Mouse (Mus musculus) ES-E14 (cell line): ENCODE measurements around the gene Zc3hav1l. TPM values are rescaled to one million over a fixed set of nuclear protein-coding genes. Genes with fewer than 3 reads are reported as not detected.

Experiments used
- DNase-seq: peaks from one replicate; pipeline ENCODE4 v3.0.0-alpha.2; 2013; ENCODE audit warnings: low read depth, low spot score
- H3K27ac ChIP-seq: 2 replicates; pipeline ENCODE4 v1.5.1; 2012; ENCODE audit warnings: low read depth, mild to moderate bottlenecking, low read length, moderate library complexity, mixed read lengths; ENCODE audit not compliant: poor library complexity, insufficient read depth, severe bottlenecking
- H3K36me3 ChIP-seq: 2 replicates; pipeline ENCODE4 v1.6.1; 2012; ENCODE audit warnings: mild to moderate bottlenecking, low read length, moderate library complexity, mixed read lengths; ENCODE audit not compliant: control insufficient read depth, poor library complexity, insufficient read depth, severe bottlenecking
- H3K4me1 ChIP-seq, 2 experiments: fragments of 150-350 bp in 1 of 2; sonication (generic) in 1 of 2; 2 replicates each; pipeline ENCODE4 v1.6.1; 2012; ENCODE audit warnings: low read length in 2 of 2, mild to moderate bottlenecking in 1 of 2, mixed read lengths in 1 of 2; ENCODE audit not compliant: control insufficient read depth in 2 of 2, insufficient read depth in 2 of 2, poor library complexity in 1 of 2
- H3K4me3 ChIP-seq, 2 experiments: fragments of 150-350 bp in 1 of 2; sonication (generic) in 1 of 2; 2 replicates each; pipeline ENCODE4 v1.5.1; 2012; ENCODE audit warnings: low read length in 2 of 2, low read depth in 1 of 2, mild to moderate bottlenecking in 1 of 2, mixed read lengths in 1 of 2; ENCODE audit not compliant: insufficient read depth in 1 of 2, poor library complexity in 1 of 2, severe bottlenecking in 1 of 2
- H3K9ac ChIP-seq: 2 replicates; pipeline ENCODE4 v1.6.1; 2012; ENCODE audit warnings: low read depth, mild to moderate bottlenecking, low read length, mixed read lengths; ENCODE audit not compliant: poor library complexity, insufficient read depth, severe bottlenecking
- H3K9me3 ChIP-seq: fragments of 150-350 bp; sonication (generic); 2 replicates; pipeline ENCODE4 v1.6.1; 2012; ENCODE audit warnings: low read depth, mild to moderate bottlenecking, low read length; ENCODE audit not compliant: control insufficient read depth, insufficient read depth
- CHD2 ChIP-seq: IDR thresholded peaks from 2 replicates; pipeline ENCODE4 v1.6.1; 2014; ENCODE audit warnings: mild to moderate bottlenecking, low read depth, low read length, inconsistent platforms
- HCFC1 ChIP-seq: IDR thresholded peaks from 2 replicates; pipeline ENCODE4 v1.6.1; 2012; ENCODE audit warnings: low read length, inconsistent platforms, borderline replicate concordance; ENCODE audit not compliant: insufficient read depth
- MAFK ChIP-seq: IDR thresholded peaks from 2 replicates; pipeline ENCODE4 v1.6.1; 2014; ENCODE audit warnings: mild to moderate bottlenecking, low read depth, low read length, inconsistent platforms; ENCODE audit not compliant: insufficient read depth
- ZC3H11A ChIP-seq: IDR thresholded peaks from 2 replicates; pipeline ENCODE4 v1.6.1; 2012; ENCODE audit warnings: low read depth, mild to moderate bottlenecking, inconsistent platforms, low read length, borderline replicate concordance
- ZNF384 ChIP-seq: IDR thresholded peaks from 2 replicates; pipeline ENCODE4 v1.6.1; 2012; ENCODE audit warnings: low read depth, low read length, inconsistent platforms
- in situ Hi-C, 2 experiments: fragments of 600-800 bp; cut with MboI; formaldehyde crosslinking; loops; one replicate each; pipeline ENCODE4 v1.15.1; 2025; ENCODE audit warnings: low sequenced_read_pairs in 2 of 2, inconsistent platforms in 1 of 2; ENCODE audit not compliant: unreplicated experiment in 2 of 2
- total RNA-seq: library from RNA; depleted of rRNA; stranded (reverse); fragments of 300-350 nt; gene quantifications from 2 replicates; pipeline ENCODE4 v1.2.3, GENCODE M21; 2012

Zc3hav1l gene
- total RNA-seq, 1 experiment: 3.8 TPM

GRCm38 (mm10) chr6:38337951-38338350 is 38.9 kb upstream of the Zc3hav1l start:
- Histone ChIP-seq H3K27ac (no peak overlapping the region), H3K4me3 (no peak overlapping the region), H3K36me3 (peaks cover 11% of the 10 kb centered on the region; the same call in 1 of the 2 replicates), H3K9ac (no peak overlapping the region), H3K4me1 (no peaks in the 10 kb centered on the region; a peak in 2 of 4 replicates), H3K9me3 (no peaks in the 10 kb centered on the region)
- in situ Hi-C loops: no loop called here
- DNase-seq: no peak
- TF ChIP-seq MAFK: no peak
- no peak for TF ChIP-seq ZC3H11A
- TF ChIP-seq HCFC1: no peak
- TF ChIP-seq ZNF384: no peak
- no peak for TF ChIP-seq CHD2

- Histone ChIP-seq H3K4me1 (no peaks in the 10 kb centered on the region; a peak in 2 of 4 replicates), H3K9ac (no peak overlapping the region), H3K36me3 (peaks cover 17% of the 10 kb centered on the region), H3K27ac (no peak overlapping the region), H3K9me3 (no peaks in the 10 kb centered on the region), H3K4me3 (no peak overlapping the region)
- no peak for DNase-seq
- TF ChIP-seq CHD2: no peak
- no peak for TF ChIP-seq HCFC1
- TF ChIP-seq MAFK: no peak
- no peak for TF ChIP-seq ZNF384
- no peak for TF ChIP-seq ZC3H11A
- in situ Hi-C loops: no loop called here
Measured at GRCm38 (mm10) chr6:38337166-38337705, 38.2 kb upstream of the Zc3hav1l start.

GRCm38 (mm10) chr6:38335264-38335663 is 36.2 kb upstream of the Zc3hav1l start:
- in situ Hi-C loops: no loop called here
- Histone ChIP-seq H3K4me3 (no peak overlapping the region), H3K9me3 (no peaks in the 10 kb centered on the region), H3K4me1 (no peaks in the 10 kb centered on the region; a peak in 2 of 4 replicates), H3K36me3 (peaks cover 23% of the 10 kb centered on the region), H3K27ac (no peak overlapping the region), H3K9ac (no peak overlapping the region)
- TF ChIP-seq ZC3H11A: no peak
- no peak for DNase-seq

- no peak overlapping the region for H3K27ac ChIP-seq
- H3K9ac ChIP-seq: no peak overlapping the region
- TF ChIP-seq HCFC1 (no peak), ZNF384 (no peak), MAFK (no peak), CHD2 (no peak), ZC3H11A (no peak)
- H3K36me3 ChIP-seq: peaks cover 1% of the 10 kb centered on the region
- no peaks in the 10 kb centered on the region for H3K4me1 ChIP-seq
- in situ Hi-C loops: no loop called here
- DNase-seq: peak; percentile 47
- no peaks in the 10 kb centered on the region for H3K9me3 ChIP-seq
- no peak overlapping the region for H3K4me3 ChIP-seq
Measured at GRCm38 (mm10) chr6:38326596-38326995, 27.5 kb upstream of the Zc3hav1l start.

- in situ Hi-C loops: no loop called here
- no peak overlapping the region for H3K27ac ChIP-seq
- no peak overlapping the region for H3K4me3 ChIP-seq
Measured at GRCm38 (mm10) chr6:38320621-38321020, 21.6 kb upstream of the Zc3hav1l start.

More at GRCm38 (mm10) chr6:38320621-38321020, 21.6 kb upstream of the Zc3hav1l start:
- Histone ChIP-seq H3K9me3 (no peaks in the 10 kb centered on the region), H3K4me1 (peaks cover 0 to 4% of the 10 kb centered on the region in 2 experiments; a peak in 1 of 4 replicates), H3K9ac (no peak overlapping the region), H3K36me3 (peaks cover 4% of the 10 kb centered on the region)
- DNase-seq: no peak
- TF ChIP-seq ZNF384: no peak
- no peak for TF ChIP-seq MAFK
- TF ChIP-seq HCFC1: no peak
- no peak for TF ChIP-seq CHD2
- TF ChIP-seq ZC3H11A: no peak
